Mouse (Mus musculus): Measurements from ENCODE around the gene Dyrk3. TPM values are rescaled to one million over a fixed set of nuclear protein-coding genes. Genes with fewer than 3 reads are reported as not detected.
"Not testable (repeated sequence)": the region's sequence is repeated elsewhere in the genome, so short reads cannot be mapped to it uniquely, and the experiment has no call there.

Gene Dyrk3
- polyA plus RNA-seq, 1 experiment from 2014 or later = 3.1 TPM

DNA sequence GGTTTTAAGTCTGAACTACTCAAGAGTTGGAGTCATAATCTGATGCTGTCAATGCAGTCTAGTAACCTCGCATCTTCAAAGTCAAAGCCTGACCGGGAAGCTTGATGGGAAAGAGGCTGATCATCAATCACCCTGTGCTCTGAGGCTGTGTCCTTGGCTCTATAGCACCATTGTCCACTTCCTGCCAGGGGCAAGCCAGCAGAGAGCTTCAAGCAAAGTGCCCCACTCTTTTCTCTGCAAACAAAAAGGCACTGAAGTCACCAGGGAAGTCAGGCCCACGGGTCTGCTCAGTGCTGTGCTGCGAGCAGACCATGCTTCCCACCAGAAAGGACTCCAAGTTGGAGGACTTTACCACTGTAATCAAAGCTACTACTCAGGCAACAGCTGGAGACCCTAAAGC, 39.1 kb upstream of the Dyrk3 start:
- no peaks in the 10 kb centered on the region for H3K9me3 ChIP-seq
- no peak overlapping the region for H3K4me3 ChIP-seq
- no peak for ATAC-seq (ENCODE audit: insufficient number of reproducible peaks, low FRiP score, low TSS enrichment, low read depth)
- H3K9ac ChIP-seq = no peak overlapping the region
- H3K4me1 ChIP-seq = no peaks in the 10 kb centered on the region
- 83% methylated on average over 4 of the region's 4 CpGs for WGBS
- H3K4me2 ChIP-seq = no peak overlapping the region
- peaks cover 77% of the 10 kb centered on the region for H3K36me3 ChIP-seq
- H3K27ac ChIP-seq = no peak overlapping the region
- no peaks in the 10 kb centered on the region for H3K27me3 ChIP-seq

DNA sequence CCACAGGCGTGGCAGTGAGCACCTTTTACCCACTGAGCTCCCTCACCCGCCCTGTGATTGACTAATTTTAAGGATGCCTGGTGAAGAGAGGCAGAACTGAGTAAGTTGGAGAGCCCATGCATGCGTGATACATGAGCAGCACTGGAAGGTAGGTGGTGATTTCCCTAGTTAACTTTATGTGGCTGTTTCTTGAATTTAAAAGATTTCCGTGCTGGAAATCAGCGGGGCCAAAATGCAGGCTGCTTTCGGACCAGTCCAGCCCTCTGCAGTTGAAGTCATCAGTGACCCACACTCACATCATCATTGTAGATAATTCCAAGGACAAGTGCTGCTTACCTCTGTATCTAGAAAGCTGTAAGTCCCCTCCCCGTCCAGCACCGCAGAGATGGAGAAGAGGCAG, 37.7 kb upstream of the Dyrk3 start:
- ATAC-seq (ENCODE audit: insufficient number of reproducible peaks, low FRiP score, low TSS enrichment, low read depth) = no peak
- H3K9ac ChIP-seq = no peak overlapping the region
- H3K27ac ChIP-seq = no peak overlapping the region
- no peaks in the 10 kb centered on the region for H3K27me3 ChIP-seq
- WGBS = 93% methylated on average over 8 of the region's 8 CpGs
- H3K4me1 ChIP-seq = no peaks in the 10 kb centered on the region
- no peaks in the 10 kb centered on the region for H3K9me3 ChIP-seq
- no peak overlapping the region for H3K4me3 ChIP-seq
- H3K36me3 ChIP-seq = peaks cover 85% of the 10 kb centered on the region
- H3K4me2 ChIP-seq = no peak overlapping the region

DNA sequence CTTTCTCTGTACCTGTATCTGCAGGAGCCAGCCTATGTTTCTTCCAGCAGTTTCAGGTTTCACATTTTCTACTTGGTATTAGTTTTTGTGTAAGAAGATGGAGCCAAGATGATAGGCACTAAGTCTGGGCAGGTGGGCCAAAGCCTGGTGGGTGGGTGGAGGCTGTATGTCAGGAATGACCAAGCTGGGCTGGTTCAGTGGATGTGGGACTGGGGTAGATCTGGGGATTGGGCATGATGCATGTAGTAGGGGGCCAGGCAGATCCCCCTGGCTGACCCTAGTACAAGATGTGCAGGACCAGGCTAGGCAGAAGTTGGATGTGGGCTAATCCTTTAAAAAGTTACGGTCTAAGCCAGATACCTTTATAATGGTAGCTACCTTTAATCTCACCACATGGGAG, 37.0 kb upstream of the Dyrk3 start:
- no peaks in the 10 kb centered on the region for H3K27me3 ChIP-seq
- no peaks in the 10 kb centered on the region for H3K4me1 ChIP-seq
- ATAC-seq (ENCODE audit: insufficient number of reproducible peaks, low FRiP score, low TSS enrichment, low read depth) = no peak
- H3K9ac ChIP-seq = no peak overlapping the region
- H3K9me3 ChIP-seq = no peaks in the 10 kb centered on the region
- H3K36me3 ChIP-seq = peaks cover 91% of the 10 kb centered on the region
- 92% methylated on average over 1 of the region's 1 CpGs for WGBS
- H3K4me3 ChIP-seq = no peak overlapping the region
- H3K27ac ChIP-seq = no peak overlapping the region
- no peak overlapping the region for H3K4me2 ChIP-seq

DNA sequence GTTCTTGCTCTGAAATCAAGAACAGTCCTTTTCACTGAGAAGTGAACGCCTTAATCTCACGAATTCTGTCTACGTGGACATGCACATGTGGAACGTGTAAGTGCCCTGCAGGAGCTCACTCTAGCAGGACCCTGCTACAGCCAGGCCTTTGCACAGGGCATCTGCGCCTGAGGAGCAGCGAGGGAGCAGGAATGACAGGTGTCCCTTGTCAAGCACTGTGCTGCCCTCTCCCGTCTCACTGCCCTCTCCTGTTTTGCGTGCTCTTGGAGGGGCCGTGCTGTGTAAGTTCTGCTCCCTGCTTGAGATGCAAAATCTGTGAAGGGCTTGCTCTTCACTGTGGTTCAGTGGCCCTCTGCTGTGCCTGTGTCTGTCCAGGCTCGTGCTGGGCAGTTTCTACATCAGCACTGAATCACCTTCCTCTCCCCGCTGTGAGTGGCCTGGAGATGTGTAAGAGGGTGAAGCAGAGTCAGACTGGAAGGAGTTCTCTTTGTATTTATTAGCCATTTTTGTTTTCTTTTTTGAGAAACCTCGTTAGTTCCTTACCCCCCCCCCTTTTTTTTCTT, 36.2 kb upstream of the Dyrk3 start:
- Histone ChIP-seq H3K9ac (no peak overlapping the region), H3K4me3 (no peak overlapping the region), H3K27me3 (no peaks in the 10 kb centered on the region), H3K4me1 (no peaks in the 10 kb centered on the region), H3K27ac (no peak overlapping the region), H3K9me3 (no peaks in the 10 kb centered on the region), H3K36me3 (peaks cover 95% of the 10 kb centered on the region), H3K4me2 (no peak overlapping the region)
- ATAC-seq (ENCODE audit: insufficient number of reproducible peaks, low FRiP score, low TSS enrichment, low read depth) = no peak
- 85% methylated on average over 12 of the region's 12 CpGs for WGBS

DNA sequence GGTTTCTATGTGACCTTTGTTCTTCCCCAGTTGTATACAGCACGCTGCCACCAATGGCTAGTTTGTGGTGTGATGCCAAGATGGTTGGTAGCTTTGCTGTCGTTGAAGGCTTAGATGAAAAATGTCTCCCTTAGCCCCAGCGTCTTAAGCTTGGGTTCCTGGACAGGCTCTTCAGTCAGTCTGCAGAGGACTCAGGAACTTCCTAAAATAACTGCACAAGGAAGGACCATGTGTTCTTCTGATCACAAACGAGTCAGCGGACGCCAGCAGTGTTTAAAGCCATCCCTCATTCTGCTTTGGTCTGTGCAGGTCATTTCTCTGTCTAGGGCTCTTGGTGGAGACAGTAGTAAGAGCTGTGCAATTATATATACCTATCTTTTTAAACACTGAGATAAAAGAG, 35.7 kb upstream of the Dyrk3 start:
- H3K36me3 ChIP-seq = peaks cover 98% of the 10 kb centered on the region
- 77% methylated on average over 6 of the region's 6 CpGs for WGBS
- H3K27ac ChIP-seq = no peak overlapping the region

DNA sequence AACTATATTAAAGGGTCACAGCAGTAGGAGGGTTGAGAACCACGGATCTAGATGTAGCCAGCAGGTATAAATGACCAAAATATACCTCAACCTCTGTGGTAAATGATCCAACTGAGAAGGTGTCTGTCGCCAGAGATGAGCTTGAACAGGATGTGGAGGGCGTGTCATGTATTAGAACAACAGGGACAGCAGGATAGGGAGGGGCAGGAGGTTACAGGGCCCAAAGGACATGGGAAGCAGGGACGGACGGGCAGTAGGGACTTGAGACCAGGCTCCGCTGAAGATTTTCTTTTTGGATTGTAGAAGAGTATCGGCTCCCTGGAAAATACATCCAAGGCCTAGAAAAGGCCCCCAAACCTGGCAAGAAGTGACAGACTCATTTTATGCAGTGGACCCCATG, 34.9 kb upstream of the Dyrk3 start:
- ATAC-seq (ENCODE audit: insufficient number of reproducible peaks, low FRiP score, low TSS enrichment, low read depth) = no peak
- Histone ChIP-seq H3K4me3 (no peak overlapping the region), H3K9me3 (no peaks in the 10 kb centered on the region), H3K27ac (no peak overlapping the region), H3K4me1 (no peaks in the 10 kb centered on the region), H3K36me3 (peaks cover 98% of the 10 kb centered on the region), H3K9ac (no peak overlapping the region), H3K27me3 (no peaks in the 10 kb centered on the region), H3K4me2 (no peak overlapping the region)
- WGBS = 79% methylated on average over 7 of the region's 7 CpGs

More for the DNA sequence above, 35.7 kb upstream of the Dyrk3 start:
- Histone ChIP-seq H3K4me2 (no peak overlapping the region), H3K4me1 (no peaks in the 10 kb centered on the region), H3K9me3 (no peaks in the 10 kb centered on the region), H3K4me3 (no peak overlapping the region), H3K27me3 (no peaks in the 10 kb centered on the region), H3K9ac (no peak overlapping the region)
- no peak for ATAC-seq (ENCODE audit: insufficient number of reproducible peaks, low FRiP score, low TSS enrichment, low read depth)

DNA sequence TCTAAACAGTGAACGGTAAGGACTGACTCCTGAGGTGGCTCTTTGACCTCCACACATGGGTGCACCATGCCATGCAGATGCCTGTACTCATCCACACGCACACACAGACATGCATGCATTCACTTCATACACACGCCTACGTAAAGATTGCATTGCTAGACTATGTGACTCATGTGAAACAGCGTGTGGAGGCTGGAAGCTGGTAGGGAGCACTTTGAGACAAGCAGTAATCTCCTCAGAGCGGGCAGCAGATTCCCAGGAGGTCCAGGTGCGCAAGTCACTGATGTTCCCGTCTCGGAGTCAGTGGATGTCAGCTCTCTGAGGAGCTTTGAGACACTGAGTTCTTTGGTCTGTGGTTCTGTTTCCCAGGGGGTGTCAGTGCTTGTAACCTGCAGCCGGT, 29.5 kb upstream of the Dyrk3 start:
- Histone ChIP-seq H3K4me2 (no peak overlapping the region), H3K4me1 (no peaks in the 10 kb centered on the region), H3K9ac (no peak overlapping the region), H3K27ac (no peak overlapping the region), H3K9me3 (no peaks in the 10 kb centered on the region), H3K36me3 (peaks cover 95% of the 10 kb centered on the region), H3K4me3 (no peak overlapping the region), H3K27me3 (no peaks in the 10 kb centered on the region)
- WGBS = 92% methylated on average over 10 of the region's 10 CpGs
- ATAC-seq (ENCODE audit: insufficient number of reproducible peaks, low FRiP score, low TSS enrichment, low read depth) = no peak

DNA sequence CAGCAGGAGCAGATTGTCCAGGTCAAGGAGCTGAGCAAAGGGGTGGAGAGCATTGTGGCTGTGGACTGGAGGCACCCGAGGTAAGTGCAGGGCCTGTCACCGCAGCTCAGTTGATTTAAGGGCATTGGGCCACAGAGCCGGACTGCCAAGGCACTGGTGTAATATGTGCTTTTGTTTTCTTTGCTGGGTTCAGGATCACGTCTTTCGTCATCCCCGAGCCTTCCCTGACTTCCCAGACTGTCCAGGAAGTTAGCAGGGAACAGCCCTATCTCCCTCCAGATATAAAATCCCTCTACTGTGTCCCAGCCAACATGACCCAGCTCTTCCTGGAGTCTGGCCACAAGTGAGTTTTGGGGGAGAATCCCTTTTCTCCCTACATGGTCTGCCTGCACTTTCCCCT, 26.3 kb upstream of the Dyrk3 start:
- WGBS = 92% methylated on average over 6 of the region's 6 CpGs
- no peak for ATAC-seq (ENCODE audit: insufficient number of reproducible peaks, low FRiP score, low TSS enrichment, low read depth)
- H3K9me3 ChIP-seq = no peaks in the 10 kb centered on the region
- peaks cover 89% of the 10 kb centered on the region for H3K36me3 ChIP-seq
- H3K9ac ChIP-seq = no peak overlapping the region
- H3K27me3 ChIP-seq = no peaks in the 10 kb centered on the region
- H3K4me2 ChIP-seq = no peak overlapping the region
- no peaks in the 10 kb centered on the region for H3K4me1 ChIP-seq
- H3K4me3 ChIP-seq = no peak overlapping the region
- no peak overlapping the region for H3K27ac ChIP-seq

DNA sequence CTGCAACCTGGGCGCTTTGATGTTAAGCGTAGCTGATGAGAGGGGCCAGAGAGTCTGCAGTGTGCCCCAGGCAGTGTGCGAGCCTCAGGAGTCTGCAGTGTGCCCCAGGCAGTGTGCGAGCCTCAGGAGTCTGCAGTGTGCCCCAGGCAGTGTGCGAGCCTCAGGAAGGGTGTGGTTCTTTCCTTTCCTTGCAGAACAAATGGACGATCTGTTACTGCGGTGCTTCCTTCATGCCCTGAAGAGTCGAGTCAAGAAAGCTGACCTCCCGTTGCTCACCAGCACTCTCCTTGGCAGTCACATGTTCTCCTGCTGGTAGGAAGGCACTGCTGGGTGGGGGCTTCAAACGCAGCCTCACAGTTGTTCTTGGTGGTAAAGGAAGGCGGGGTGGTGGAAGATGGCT, 23.0 kb upstream of the Dyrk3 start:
- 78% methylated on average over 11 of the region's 11 CpGs for WGBS
- H3K4me2 ChIP-seq = no peak overlapping the region

DNA sequence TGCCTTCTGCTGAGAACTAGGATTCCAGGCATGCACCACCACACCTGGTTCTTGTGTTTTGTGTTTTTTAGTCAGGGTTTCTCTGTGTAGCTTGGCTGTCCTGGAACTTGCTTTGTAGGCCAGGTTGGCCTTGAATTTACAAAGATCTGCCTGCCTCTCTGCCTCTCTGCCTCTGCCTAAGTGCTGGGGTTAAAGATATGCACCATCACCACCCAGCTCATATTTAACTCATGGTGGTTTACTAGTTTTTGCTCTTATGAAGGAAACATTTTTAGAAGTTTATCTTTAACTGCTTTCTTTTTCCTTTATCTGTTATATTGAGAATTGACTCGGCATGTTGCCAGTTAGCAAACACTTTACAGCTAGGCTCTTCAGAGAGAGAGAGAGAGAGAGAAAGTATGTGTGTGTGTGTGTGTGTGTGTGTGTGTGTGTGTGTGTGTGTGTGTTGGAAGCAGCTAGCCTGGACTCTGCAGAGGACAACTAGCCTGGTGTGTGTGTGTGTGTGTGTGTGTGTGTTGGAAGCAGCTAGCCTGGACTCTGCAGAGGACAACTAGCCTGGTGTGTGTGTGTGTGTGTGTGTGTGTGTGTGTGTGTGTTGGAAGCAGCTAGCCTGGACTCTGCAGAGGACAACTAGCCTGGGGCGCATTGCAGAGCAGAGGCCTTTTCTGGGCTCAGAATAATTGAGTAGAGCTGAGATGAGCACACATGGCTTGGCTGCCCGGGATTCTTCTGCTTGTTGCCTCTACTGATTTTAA, 21.6 kb upstream of the Dyrk3 start:
- peaks cover 60% of the 10 kb centered on the region for H3K36me3 ChIP-seq
- ATAC-seq (ENCODE audit: insufficient number of reproducible peaks, low FRiP score, low TSS enrichment, low read depth); H3K9me3 ChIP-seq; H3K4me2 ChIP-seq; H3K27me3 ChIP-seq; H3K27ac ChIP-seq; H3K9ac ChIP-seq; H3K4me3 ChIP-seq; H3K4me1 ChIP-seq: not testable (repeated sequence)
- 84% methylated on average over 3 of the region's 3 CpGs for WGBS

More for the DNA sequence above, 23.0 kb upstream of the Dyrk3 start:
- ATAC-seq (ENCODE audit: insufficient number of reproducible peaks, low FRiP score, low TSS enrichment, low read depth) = no peak
- no peaks in the 10 kb centered on the region for H3K9me3 ChIP-seq
- no peaks in the 10 kb centered on the region for H3K27me3 ChIP-seq
- no peak overlapping the region for H3K4me3 ChIP-seq
- no peak overlapping the region for H3K27ac ChIP-seq
- peaks cover 72% of the 10 kb centered on the region for H3K36me3 ChIP-seq
- no peak overlapping the region for H3K9ac ChIP-seq
- H3K4me1 ChIP-seq = no peaks in the 10 kb centered on the region

DNA sequence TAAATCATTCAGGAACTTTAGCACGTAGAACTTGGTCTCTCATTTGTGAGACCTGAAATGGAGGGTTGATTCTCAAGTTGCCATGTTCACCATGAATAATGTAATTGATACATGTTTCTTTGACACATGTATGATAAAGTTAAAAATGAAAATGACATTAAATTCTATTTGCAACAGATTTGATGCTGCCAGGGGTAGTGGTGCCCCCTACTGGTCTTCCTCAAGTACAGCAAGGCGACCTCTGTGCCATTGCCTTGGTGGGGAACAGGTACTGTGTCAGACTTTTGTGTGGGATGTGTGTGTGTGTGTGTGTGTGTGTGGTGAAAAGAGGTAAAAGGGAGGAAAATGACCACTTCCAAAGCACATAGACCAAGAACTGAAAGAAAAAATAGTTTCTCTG, 17.3 kb upstream of the Dyrk3 start:
- H3K27ac ChIP-seq = no peak overlapping the region
- no peak overlapping the region for H3K4me2 ChIP-seq
- peaks cover 8% of the 10 kb centered on the region for H3K4me1 ChIP-seq
- H3K9me3 ChIP-seq = no peaks in the 10 kb centered on the region
- peaks cover 20% of the 10 kb centered on the region for H3K36me3 ChIP-seq
- ATAC-seq (ENCODE audit: insufficient number of reproducible peaks, low FRiP score, low TSS enrichment, low read depth) = no peak
- 61% methylated on average over 2 of the region's 2 CpGs for WGBS
- H3K4me3 ChIP-seq = no peak overlapping the region
- H3K27me3 ChIP-seq = no peaks in the 10 kb centered on the region
- H3K9ac ChIP-seq = no peak overlapping the region

DNA sequence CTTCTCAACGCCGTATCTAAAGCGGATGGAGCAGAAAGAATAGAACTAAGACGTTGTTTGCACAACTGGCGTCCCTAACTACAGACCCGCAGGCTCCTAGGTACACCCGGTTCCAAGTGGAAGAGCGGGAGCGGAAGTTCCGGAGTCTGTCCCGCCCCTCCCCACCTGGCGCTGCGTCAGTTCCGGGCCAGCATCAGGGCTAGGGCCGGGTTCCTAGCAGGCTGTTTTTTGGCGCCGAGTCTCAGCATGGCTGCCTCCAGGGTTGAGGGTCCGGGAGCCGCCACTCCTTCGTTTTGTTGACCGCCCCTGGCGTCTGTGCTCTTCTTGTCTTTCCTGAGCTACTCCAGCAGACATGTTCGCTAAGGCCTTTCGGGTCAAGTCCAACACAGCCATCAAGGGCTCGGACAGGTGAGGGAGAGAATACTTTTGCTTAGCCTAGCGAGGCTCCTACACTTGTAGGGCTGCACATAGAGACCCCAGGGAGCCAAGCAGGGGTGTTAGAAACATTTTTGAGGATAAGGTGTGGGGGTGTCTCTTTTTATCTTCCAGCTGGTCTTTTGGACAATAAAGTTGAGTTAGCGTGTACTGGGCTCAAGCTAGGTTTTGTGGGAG, 15.0 kb upstream of the Dyrk3 start, which contains the start of gene Eif2d:
TSS of gene Eif2d (plus strand) at position 164 of the 612 bp plus-strand sequence.
- peak; percentile 88 for ATAC-seq (ENCODE audit: insufficient number of reproducible peaks, low FRiP score, low TSS enrichment, low read depth)
- Histone ChIP-seq H3K4me3 (peak within 1 kb of the TSS; percentile 82), H3K4me1 (peaks cover 8% of the 10 kb centered on the region), H3K27ac (peak within 1 kb of the TSS; percentile 77), H3K4me2 (peak within 1 kb of the TSS; percentile 67), H3K9me3 (no peaks in the 10 kb centered on the region), H3K36me3 (peaks cover 3% of the 10 kb centered on the region), H3K27me3 (no peaks in the 10 kb centered on the region), H3K9ac (peak within 1 kb of the TSS; percentile 67)
- WGBS = under 1% methylated on average over 27 of the region's 27 CpGs

All from limb, embryonic 15.5 days (tissue).